Mouse (Mus musculus) embryonic facial prominence, embryonic 11.5 days (tissue): ENCODE measurements at regions not wholly inside any gene's neighbourhood (a gene's known extent, or its start where the extent isn't known, plus 50 kb on each side); places are given as distances from the start of the nearest gene placed in this dataset.

Experiments used
- ATAC-seq: fragments of 200-750 bp; cut with Nextera tagmentation; replicated peaks from 2 replicates; pipeline ENCODE4 v1.8.0; 2017; ENCODE audit warnings: low read depth; ENCODE audit not compliant: insufficient number of reproducible peaks, low FRiP score, low TSS enrichment
- DNase-seq: peaks from one replicate; pipeline ENCODE4 v3.0.0-alpha.2; 2015; ENCODE audit warnings: low spot score
- H3K27ac ChIP-seq: fragments of 300-500 bp; sonication (generic); replicated peaks from 2 replicates; pipeline ENCODE4 v1.5.1; 2014; ENCODE audit warnings: mild to moderate bottlenecking, low read depth, low read length, control low read depth
- H3K27me3 ChIP-seq: fragments of 300-500 bp; sonication (generic); 2 replicates; pipeline ENCODE4 v1.6.1; 2014; ENCODE audit warnings: mild to moderate bottlenecking, low read length, moderate library complexity, mixed read lengths; ENCODE audit not compliant: control insufficient read depth, insufficient read depth
- H3K36me3 ChIP-seq: fragments of 300-500 bp; sonication (generic); replicated peaks from 2 replicates; pipeline ENCODE4 v1.6.1; 2014; ENCODE audit warnings: low read depth, mild to moderate bottlenecking, low read length, moderate library complexity, mixed read lengths; ENCODE audit not compliant: control insufficient read depth, insufficient read depth
- H3K4me1 ChIP-seq: fragments of 300-500 bp; sonication (generic); 2 replicates; pipeline ENCODE4 v1.6.1; 2014; ENCODE audit warnings: low read length, mixed read lengths; ENCODE audit not compliant: control insufficient read depth, insufficient read depth
- H3K4me2 ChIP-seq: fragments of 300-500 bp; sonication (generic); 2 replicates; pipeline ENCODE4 v1.6.1; 2014; ENCODE audit warnings: low read depth, mild to moderate bottlenecking, control low read depth, low read length, moderate library complexity
- H3K4me3 ChIP-seq: fragments of 300-500 bp; sonication (generic); 2 replicates; pipeline ENCODE4 v1.5.1; 2014; ENCODE audit warnings: low read depth, low read length, control low read depth
- H3K9ac ChIP-seq: fragments of 300-500 bp; sonication (generic); replicated peaks from 2 replicates; pipeline ENCODE4 v1.6.1; 2014; ENCODE audit warnings: mild to moderate bottlenecking, control low read depth, low read length
- H3K9me3 ChIP-seq: fragments of 300-500 bp; sonication (generic); replicated peaks from 2 replicates; pipeline ENCODE4 v1.6.1; 2016; ENCODE audit warnings: mild to moderate bottlenecking, low read length, inconsistent platforms, mixed read lengths; ENCODE audit not compliant: control insufficient read depth
- WGBS: fragments of 180-500 bp; shearing (Covaris S2); extraction: QIAGEN DNeasy Blood & Tissue Kit; methylation state at CpG from one replicate; pipeline ENCODE4 v1.1.7; 2014; 5-methylcytosine and 5-hydroxymethylcytosine counted together

GRCm38 (mm10) chr12:25400326-25400725 lies 303.4 kb upstream of the Id2 start:
- H3K4me3 ChIP-seq, result no peak overlapping the region
- H3K9ac ChIP-seq, result no peak overlapping the region
- ATAC-seq, result no peak
- H3K9me3 ChIP-seq, result no peaks in the 10 kb centered on the region
- no peak overlapping the region for H3K27ac ChIP-seq
- H3K27me3 ChIP-seq, result no peaks in the 10 kb centered on the region
- 87% methylated on average over 5 of the region's 5 CpGs for WGBS
- H3K4me1 ChIP-seq, result no peaks in the 10 kb centered on the region
- DNase-seq, result no peak
- no peaks in the 10 kb centered on the region for H3K36me3 ChIP-seq
- no peak overlapping the region for H3K4me2 ChIP-seq

- DNase-seq, result no peak
- Histone ChIP-seq H3K27me3 (no peaks in the 10 kb centered on the region), H3K4me1 (no peaks in the 10 kb centered on the region), H3K27ac (no peak overlapping the region), H3K9ac (no peak overlapping the region), H3K4me2 (no peak overlapping the region), H3K36me3 (no peaks in the 10 kb centered on the region), H3K4me3 (no peak overlapping the region), H3K9me3 (no peaks in the 10 kb centered on the region)
- no peak for ATAC-seq
- 81% methylated on average over 3 of the region's 3 CpGs for WGBS
Measured at GRCm38 (mm10) chr12:25398726-25399125, 301.8 kb upstream of the Id2 start.

- no peaks in the 10 kb centered on the region for H3K36me3 ChIP-seq
- H3K4me1 ChIP-seq, result no peaks in the 10 kb centered on the region
- no peak for ATAC-seq
- H3K4me3 ChIP-seq, result no peak overlapping the region
- H3K9ac ChIP-seq, result no peak overlapping the region
- no peak for DNase-seq
- no peaks in the 10 kb centered on the region for H3K9me3 ChIP-seq
- no peak overlapping the region for H3K27ac ChIP-seq
- no peak overlapping the region for H3K4me2 ChIP-seq
- H3K27me3 ChIP-seq, result no peaks in the 10 kb centered on the region
- WGBS, result 96% methylated on average over 3 of the region's 3 CpGs
Measured at GRCm38 (mm10) chr12:25394326-25394725, 297.4 kb upstream of the Id2 start.

GRCm38 (mm10) chr12:25393501-25393900 lies 296.6 kb upstream of the Id2 start:
- 68% methylated on average over 4 of the region's 4 CpGs for WGBS
- no peaks in the 10 kb centered on the region for H3K36me3 ChIP-seq
- H3K9ac ChIP-seq, result no peak overlapping the region
- H3K9me3 ChIP-seq, result no peaks in the 10 kb centered on the region
- DNase-seq (no peak), ATAC-seq (no peak)
- no peak overlapping the region for H3K4me2 ChIP-seq
- no peaks in the 10 kb centered on the region for H3K27me3 ChIP-seq
- H3K27ac ChIP-seq, result no peak overlapping the region
- no peaks in the 10 kb centered on the region for H3K4me1 ChIP-seq
- no peak overlapping the region for H3K4me3 ChIP-seq

- 66% methylated on average over 5 of the region's 5 CpGs for WGBS
- H3K4me2 ChIP-seq, result no peak overlapping the region
- ATAC-seq, result no peak
- no peak overlapping the region for H3K9ac ChIP-seq
- no peaks in the 10 kb centered on the region for H3K27me3 ChIP-seq
- no peak overlapping the region for H3K27ac ChIP-seq
- H3K4me1 ChIP-seq, result no peaks in the 10 kb centered on the region
- no peak for DNase-seq
- no peak overlapping the region for H3K4me3 ChIP-seq
- no peaks in the 10 kb centered on the region for H3K9me3 ChIP-seq
- H3K36me3 ChIP-seq, result no peaks in the 10 kb centered on the region
Measured at GRCm38 (mm10) chr12:25389202-25389601, 292.3 kb upstream of the Id2 start.

- Histone ChIP-seq H3K4me3 (no peak overlapping the region), H3K27ac (no peak overlapping the region), H3K9me3 (no peaks in the 10 kb centered on the region), H3K9ac (no peak overlapping the region), H3K4me2 (no peak overlapping the region), H3K36me3 (no peaks in the 10 kb centered on the region), H3K27me3 (no peaks in the 10 kb centered on the region), H3K4me1 (no peaks in the 10 kb centered on the region)
- DNase-seq (no peak), ATAC-seq (no peak)
- WGBS, result 29% methylated on average over 5 of the region's 5 CpGs
Measured at GRCm38 (mm10) chr12:25387791-25388280, 290.9 kb upstream of the Id2 start.

GRCm38 (mm10) chr12:25382961-25383360 lies 286.0 kb upstream of the Id2 start:
- DNase-seq (no peak), ATAC-seq (no peak)
- Histone ChIP-seq H3K4me3 (no peak overlapping the region), H3K36me3 (no peaks in the 10 kb centered on the region), H3K9ac (no peak overlapping the region), H3K27ac (no peak overlapping the region), H3K4me2 (no peak overlapping the region), H3K9me3 (no peaks in the 10 kb centered on the region), H3K4me1 (no peaks in the 10 kb centered on the region), H3K27me3 (no peaks in the 10 kb centered on the region)
- WGBS, result 70% methylated on average over 6 of the region's 6 CpGs

- Histone ChIP-seq H3K9me3 (no peaks in the 10 kb centered on the region), H3K9ac (no peak overlapping the region), H3K27ac (no peak overlapping the region), H3K4me1 (no peaks in the 10 kb centered on the region), H3K36me3 (no peaks in the 10 kb centered on the region), H3K4me2 (no peak overlapping the region), H3K4me3 (no peak overlapping the region), H3K27me3 (no peaks in the 10 kb centered on the region)
- ATAC-seq (no peak), DNase-seq (no peak)
- WGBS, result 88% methylated on average over 2 of the region's 2 CpGs
Measured at GRCm38 (mm10) chr12:25382475-25382874, 285.5 kb upstream of the Id2 start.
